Mouse (Mus musculus): Measurements from ENCODE around the gene Pycr2. TPM values are rescaled to one million over a fixed set of nuclear protein-coding genes. Genes with fewer than 3 reads are reported as not detected.

Gene Pycr2
- total and polyA plus RNA-seq, 3 experiments, result 22.7 to 122 (median 23.2) TPM

DNA sequence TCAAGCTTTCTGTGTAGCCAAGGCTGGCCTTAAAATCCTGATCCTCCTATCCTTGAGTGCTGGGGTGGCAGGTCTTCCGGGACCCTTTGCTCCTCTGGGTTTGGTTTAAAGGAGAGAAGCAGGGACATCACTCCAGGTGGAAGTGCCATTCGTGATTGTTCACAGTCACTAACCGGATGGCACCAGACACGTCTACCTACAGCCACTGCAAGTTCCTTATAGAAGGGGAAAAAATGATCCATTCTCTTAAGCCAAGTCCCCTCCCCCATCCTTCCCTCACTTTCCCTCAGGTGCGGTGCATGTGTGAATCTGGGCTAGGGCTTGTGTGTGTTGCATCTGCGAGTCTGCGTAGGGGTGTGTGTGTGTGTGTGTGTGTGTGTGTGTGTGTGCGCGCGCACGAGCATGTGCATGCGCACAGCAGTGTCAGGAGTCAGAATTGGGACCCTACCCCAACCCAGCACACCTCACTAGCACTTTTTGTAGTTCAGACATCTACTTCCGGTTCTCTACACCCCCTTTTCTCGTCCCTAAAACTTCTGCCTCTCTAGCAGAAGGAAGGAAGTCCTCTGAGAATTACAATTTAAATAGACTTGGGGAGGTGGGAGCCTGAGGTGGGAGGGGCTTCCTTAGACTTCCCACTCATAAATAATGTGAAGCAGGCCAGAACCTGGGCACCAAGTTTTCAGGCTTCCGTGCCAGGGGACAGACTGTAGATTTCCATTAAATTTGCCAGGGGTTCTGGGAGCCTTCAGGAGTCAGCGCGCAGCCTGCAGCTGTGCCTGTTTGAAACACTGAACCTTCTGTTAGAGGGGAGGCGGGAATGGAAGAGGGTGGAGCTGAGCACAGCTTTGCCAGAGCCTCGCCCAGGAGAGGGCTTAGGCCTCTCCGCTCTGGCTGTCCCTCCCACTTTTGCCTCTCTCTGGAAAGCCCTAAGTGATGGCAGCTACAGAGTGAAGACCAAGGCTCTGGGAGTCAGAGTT lies 41.2 kb downstream of the Pycr2 start:
- H3K4me1 ChIP-seq (ENCODE audit: insufficient read depth, low read depth, low read length), result peaks cover 50% of the 10 kb centered on the region
- H3K4me3 ChIP-seq (ENCODE audit: low read depth, low read length), result peak overlapping the region; percentile 31; the same call in 1 of the 2 replicates
- TF ChIP-seq GATA2 (IDR thresholded peaks at IDR 0.05; ENCODE audit: borderline replicate concordance, low read depth, low read length) (no peak), CTCF (IDR thresholded peaks at IDR 0.05; ENCODE audit: low read depth, low read length) (no peak), TAL1 (conservative IDR thresholded peaks at IDR 0.05; ENCODE audit: low read depth, low read length) (no peak)
- DNase-seq (ENCODE audit: low spot score) (peak; percentile 66), ATAC-seq (ENCODE audit: extremely low read depth, insufficient number of reproducible peaks, low FRiP score, poor library complexity, severe bottlenecking) (peak; percentile 65)
- H3K27me3 ChIP-seq (ENCODE audit: insufficient read depth, low read length), result peaks cover 24% of the 10 kb centered on the region
- peaks cover 31% of the 10 kb centered on the region for H3K36me3 ChIP-seq (replicated peaks)
- no peaks in the 10 kb centered on the region for H3K9me3 ChIP-seq (replicated peaks)

DNA sequence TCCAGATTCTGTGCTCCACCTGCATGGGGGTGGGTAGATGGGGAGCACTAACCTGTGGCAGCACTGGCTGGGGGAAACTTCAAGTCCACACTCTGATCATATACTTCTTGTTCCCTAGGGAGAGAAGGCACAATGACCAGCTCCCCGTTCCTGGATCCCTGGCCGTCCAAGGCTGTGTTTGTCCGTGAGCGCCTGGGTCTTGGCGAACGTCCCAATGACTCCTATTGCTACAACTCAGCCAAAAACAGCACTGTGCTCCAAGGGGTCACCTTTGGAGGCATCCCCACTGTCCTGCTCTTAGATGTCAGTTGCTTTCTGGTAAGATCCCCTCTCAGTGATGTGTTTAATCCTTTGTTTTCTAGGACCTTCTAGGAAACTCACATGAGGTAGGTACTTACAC lies 42.4 kb downstream of the Pycr2 start:
- TF ChIP-seq GATA2 (IDR thresholded peaks at IDR 0.05; ENCODE audit: borderline replicate concordance, low read depth, low read length) (no peak), CTCF (IDR thresholded peaks at IDR 0.05; ENCODE audit: low read depth, low read length) (no peak), GATA1 (IDR thresholded peaks at IDR 0.05; ENCODE audit: borderline replicate concordance, low read length) (no peak), POLR2AphosphoS5 (IDR thresholded peaks at IDR 0.05; ENCODE audit: insufficient replicate concordance, low read depth, low read length) (no peak)
- no peak overlapping the region for H3K4me3 ChIP-seq (ENCODE audit: low read depth, low read length)
- no peak for ATAC-seq (ENCODE audit: extremely low read depth, insufficient number of reproducible peaks, low FRiP score, poor library complexity, severe bottlenecking)
- no peaks in the 10 kb centered on the region for H3K9me3 ChIP-seq (replicated peaks)
- DNase-seq (ENCODE audit: low spot score), result no peak
- peaks cover 49% of the 10 kb centered on the region for H3K4me1 ChIP-seq (ENCODE audit: insufficient read depth, low read depth, low read length)
- H3K27me3 ChIP-seq (ENCODE audit: insufficient read depth, low read length), result peaks cover 15% of the 10 kb centered on the region
- H3K36me3 ChIP-seq (replicated peaks), result peaks cover 31% of the 10 kb centered on the region

DNA sequence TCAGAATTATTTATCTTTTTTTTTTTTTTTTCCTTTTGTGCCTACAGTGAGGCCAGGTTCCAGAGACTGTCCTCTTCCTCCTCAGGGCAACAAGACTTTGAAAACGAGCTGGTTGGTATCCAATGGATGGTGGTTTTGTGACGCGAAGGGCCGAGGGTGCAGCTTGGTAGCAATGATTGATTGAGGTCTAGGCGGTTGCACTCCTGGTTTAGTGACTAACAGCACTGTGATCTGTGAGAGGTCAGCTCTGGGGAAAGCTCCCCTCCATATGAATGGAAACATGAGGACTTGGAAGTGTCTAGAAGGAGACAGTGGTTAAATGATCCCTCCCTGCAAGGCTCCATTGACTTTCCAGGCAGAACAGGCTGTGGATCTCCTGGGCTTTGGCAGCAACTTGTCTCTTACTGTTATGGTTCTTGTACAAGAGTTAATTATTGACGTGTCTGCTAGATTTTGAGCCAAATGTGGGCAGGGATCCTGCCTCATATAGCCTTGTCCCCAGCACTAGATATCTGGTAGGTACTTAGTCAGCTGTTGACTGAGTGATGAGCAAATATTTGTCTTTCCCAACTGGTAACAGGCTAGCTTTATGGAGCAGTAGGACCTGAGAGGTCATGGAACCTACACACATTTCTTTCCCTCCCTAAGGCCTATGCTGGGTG lies 48.1 kb downstream of the Pycr2 start:
- no peaks in the 10 kb centered on the region for H3K9me3 ChIP-seq (replicated peaks)

DNA sequence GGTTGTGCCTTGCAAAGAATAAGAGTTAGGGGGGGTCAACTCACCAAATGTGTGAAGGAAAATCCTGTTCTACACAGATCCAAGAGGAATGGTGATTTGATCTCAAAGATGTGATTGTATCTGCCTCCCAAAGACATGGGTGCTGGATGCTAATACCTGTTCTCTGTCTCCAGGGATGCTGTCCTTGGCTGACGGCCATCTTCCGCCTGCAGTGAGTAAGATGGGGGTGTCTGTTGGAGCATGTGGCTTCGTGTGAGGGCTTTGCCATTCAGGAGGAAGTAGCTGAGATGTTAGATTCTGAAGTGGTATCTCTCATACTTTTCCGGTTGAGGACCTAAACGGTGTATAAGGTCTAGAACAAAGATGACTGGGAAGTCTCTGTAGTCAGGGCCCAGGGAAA lies 48.7 kb downstream of the Pycr2 start:
- H3K36me3 ChIP-seq (replicated peaks), result peaks cover 36% of the 10 kb centered on the region
- TF ChIP-seq GATA2 (IDR thresholded peaks at IDR 0.05; ENCODE audit: borderline replicate concordance, low read depth, low read length) (no peak), TAL1 (conservative IDR thresholded peaks at IDR 0.05; ENCODE audit: low read depth, low read length) (no peak), POLR2AphosphoS5 (IDR thresholded peaks at IDR 0.05; ENCODE audit: insufficient replicate concordance, low read depth, low read length) (no peak), GATA1 (IDR thresholded peaks at IDR 0.05; ENCODE audit: borderline replicate concordance, low read length) (no peak), CTCF (IDR thresholded peaks at IDR 0.05; ENCODE audit: low read depth, low read length) (no peak)

More for the DNA sequence above, 48.1 kb downstream of the Pycr2 start:
- Histone ChIP-seq H3K4me3 (ENCODE audit: low read depth, low read length) (no peak overlapping the region), H3K4me1 (ENCODE audit: insufficient read depth, low read depth, low read length) (no peaks in the 10 kb centered on the region; the same call in 1 of the 2 replicates), H3K27me3 (ENCODE audit: insufficient read depth, low read length) (no peaks in the 10 kb centered on the region), H3K36me3 (replicated peaks) (peaks cover 39% of the 10 kb centered on the region)
- no peak for ATAC-seq (ENCODE audit: extremely low read depth, insufficient number of reproducible peaks, low FRiP score, poor library complexity, severe bottlenecking)
- no peak for TF ChIP-seq GATA1 (IDR thresholded peaks at IDR 0.05; ENCODE audit: borderline replicate concordance, low read length)
- no peak for TF ChIP-seq GATA2 (IDR thresholded peaks at IDR 0.05; ENCODE audit: borderline replicate concordance, low read depth, low read length)
- TF ChIP-seq CTCF (IDR thresholded peaks at IDR 0.05; ENCODE audit: low read depth, low read length), result no peak
- no peak for TF ChIP-seq POLR2AphosphoS5 (IDR thresholded peaks at IDR 0.05; ENCODE audit: insufficient replicate concordance, low read depth, low read length)
- no peak for TF ChIP-seq TAL1 (conservative IDR thresholded peaks at IDR 0.05; ENCODE audit: low read depth, low read length)
- DNase-seq (ENCODE audit: low spot score), result no peak

DNA sequence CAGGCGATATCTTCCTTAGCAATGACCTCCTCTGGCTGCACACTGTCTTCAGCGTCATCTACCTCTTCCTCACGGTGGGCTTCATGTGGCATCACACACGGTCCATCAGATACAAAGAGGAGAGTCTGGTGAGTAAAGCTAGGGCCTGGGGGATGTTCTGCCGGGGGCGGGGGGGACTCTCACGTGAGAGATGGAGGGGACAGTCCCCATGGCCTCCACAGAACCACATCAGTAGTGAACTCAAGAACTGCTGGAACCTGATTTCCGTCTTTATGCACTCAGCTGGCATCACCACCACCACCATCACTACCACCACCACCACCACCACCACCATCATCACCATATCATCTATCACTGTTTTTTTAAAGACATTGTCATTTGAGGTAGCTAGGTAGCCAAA lies 52.3 kb downstream of the Pycr2 start:
- Histone ChIP-seq H3K36me3 (replicated peaks) (peaks cover 29% of the 10 kb centered on the region), H3K4me1 (ENCODE audit: insufficient read depth, low read depth, low read length) (no peaks in the 10 kb centered on the region; the same call in 1 of the 2 replicates), H3K4me3 (ENCODE audit: low read depth, low read length) (no peak overlapping the region), H3K9me3 (replicated peaks) (no peaks in the 10 kb centered on the region), H3K27me3 (ENCODE audit: insufficient read depth, low read length) (no peaks in the 10 kb centered on the region; the same call in 1 of the 2 replicates)
- no peak for ATAC-seq (ENCODE audit: extremely low read depth, insufficient number of reproducible peaks, low FRiP score, poor library complexity, severe bottlenecking)
- TF ChIP-seq GATA1 (IDR thresholded peaks at IDR 0.05; ENCODE audit: borderline replicate concordance, low read length) (no peak), TAL1 (conservative IDR thresholded peaks at IDR 0.05; ENCODE audit: low read depth, low read length) (no peak), GATA2 (IDR thresholded peaks at IDR 0.05; ENCODE audit: borderline replicate concordance, low read depth, low read length) (no peak), POLR2AphosphoS5 (IDR thresholded peaks at IDR 0.05; ENCODE audit: insufficient replicate concordance, low read depth, low read length) (no peak), CTCF (IDR thresholded peaks at IDR 0.05; ENCODE audit: low read depth, low read length) (no peak)
- no peak for DNase-seq (ENCODE audit: low spot score)

More for the DNA sequence above, 48.7 kb downstream of the Pycr2 start:
- no peak for DNase-seq (ENCODE audit: low spot score)
- Histone ChIP-seq H3K4me1 (ENCODE audit: insufficient read depth, low read depth, low read length) (no peaks in the 10 kb centered on the region; the same call in 1 of the 2 replicates), H3K27me3 (ENCODE audit: insufficient read depth, low read length) (no peaks in the 10 kb centered on the region), H3K4me3 (ENCODE audit: low read depth, low read length) (no peak overlapping the region), H3K9me3 (replicated peaks) (no peaks in the 10 kb centered on the region)
- no peak for ATAC-seq (ENCODE audit: extremely low read depth, insufficient number of reproducible peaks, low FRiP score, poor library complexity, severe bottlenecking)

DNA sequence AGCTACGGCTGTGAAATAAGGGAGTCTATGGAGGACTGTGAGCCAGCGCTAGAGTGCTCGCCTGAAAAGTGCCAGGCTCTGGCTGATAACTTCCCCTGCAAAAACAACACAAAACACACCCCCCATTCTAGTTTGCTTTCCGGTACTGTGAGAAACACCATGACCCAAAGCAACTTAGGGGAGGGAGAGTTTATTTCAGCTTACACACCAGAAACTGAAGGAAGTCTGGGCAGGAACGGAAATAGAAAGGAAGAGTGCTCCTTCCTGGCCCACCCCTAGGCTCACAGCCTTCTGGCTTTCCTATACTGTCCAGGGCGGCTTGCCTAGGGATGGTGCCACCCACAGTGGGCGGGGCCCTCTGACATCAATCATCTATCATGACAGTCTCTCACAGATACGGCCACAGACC lies 52.9 kb downstream of the Pycr2 start:
- ATAC-seq (ENCODE audit: extremely low read depth, insufficient number of reproducible peaks, low FRiP score, poor library complexity, severe bottlenecking) (no peak), DNase-seq (ENCODE audit: low spot score) (no peak)
- no peaks in the 10 kb centered on the region; the same call in 1 of the 2 replicates for H3K4me1 ChIP-seq (ENCODE audit: insufficient read depth, low read depth, low read length)
- H3K27me3 ChIP-seq (ENCODE audit: insufficient read depth, low read length), result no peaks in the 10 kb centered on the region; the same call in 1 of the 2 replicates
- peaks cover 33% of the 10 kb centered on the region for H3K36me3 ChIP-seq (replicated peaks)
- H3K9me3 ChIP-seq (replicated peaks), result no peaks in the 10 kb centered on the region
- no peak overlapping the region for H3K4me3 ChIP-seq (ENCODE audit: low read depth, low read length)
- TF ChIP-seq GATA1 (IDR thresholded peaks at IDR 0.05; ENCODE audit: borderline replicate concordance, low read length), result no peak
- TF ChIP-seq TAL1 (conservative IDR thresholded peaks at IDR 0.05; ENCODE audit: low read depth, low read length), result no peak
- TF ChIP-seq POLR2AphosphoS5 (IDR thresholded peaks at IDR 0.05; ENCODE audit: insufficient replicate concordance, low read depth, low read length), result no peak
- no peak for TF ChIP-seq GATA2 (IDR thresholded peaks at IDR 0.05; ENCODE audit: borderline replicate concordance, low read depth, low read length)
- no peak for TF ChIP-seq CTCF (IDR thresholded peaks at IDR 0.05; ENCODE audit: low read depth, low read length)

Other genes with a start within 250 kb of the Pycr2 start
- not detected in 2 replicates for gene Mixl1, start 207.3 kb upstream of the Pycr2 start, total RNA-seq (2014; fragmentation: Nextera tagmentation)
- gene Mixl1, start 207.3 kb upstream of the Pycr2 start, total RNA-seq (2017), result 0.11 and 0.12 TPM in 2 replicates
- not detected in 2 replicates for gene Mixl1, start 207.3 kb upstream of the Pycr2 start, polyA plus RNA-seq (2012)
- 34.9 and 39.0 TPM in 2 replicates for gene Acbd3, start 178.2 kb upstream of the Pycr2 start, total RNA-seq (2014; fragmentation: Nextera tagmentation)
- gene Acbd3, start 178.2 kb upstream of the Pycr2 start, total RNA-seq (2017), result 47.7 and 57.1 TPM in 2 replicates
- gene Acbd3, start 178.2 kb upstream of the Pycr2 start, polyA plus RNA-seq (2012), result 8.2 and 9.0 TPM in 2 replicates
- 1,182 and 1,327 TPM in 2 replicates for gene H3f3a, start 90.3 kb upstream of the Pycr2 start, total RNA-seq (2014; fragmentation: Nextera tagmentation)
- gene H3f3a, start 90.3 kb upstream of the Pycr2 start, total RNA-seq (2017), result 2,511 and 3,138 TPM in 2 replicates
- 1,136 and 1,527 TPM in 2 replicates for gene H3f3a, start 90.3 kb upstream of the Pycr2 start, polyA plus RNA-seq (2012)
- 41.0 and 43.2 TPM in 2 replicates for gene Sde2, start 53.2 kb upstream of the Pycr2 start, total RNA-seq (2014; fragmentation: Nextera tagmentation)
- gene Sde2, start 53.2 kb upstream of the Pycr2 start, total RNA-seq (2017), result 52.6 and 72.2 TPM in 2 replicates
- 37.2 and 51.6 TPM in 2 replicates for gene Sde2, start 53.2 kb upstream of the Pycr2 start, polyA plus RNA-seq (2012)
- gene Lefty2, start 11.2 kb upstream of the Pycr2 start, total RNA-seq (2014; fragmentation: Nextera tagmentation), result not detected in 2 replicates
- gene Lefty2, start 11.2 kb upstream of the Pycr2 start, total RNA-seq (2017), result 0.06 and 0.11 TPM in 2 replicates
- gene Lefty2, start 11.2 kb upstream of the Pycr2 start, polyA plus RNA-seq (2012), result not detected in 2 replicates
- gene Lefty1, start 30.7 kb downstream of the Pycr2 start, total RNA-seq (2014; fragmentation: Nextera tagmentation), result not detected in 2 replicates
- not detected in 2 replicates for gene Lefty1, start 30.7 kb downstream of the Pycr2 start, total RNA-seq (2017)
- gene Lefty1, start 30.7 kb downstream of the Pycr2 start, polyA plus RNA-seq (2012), result 0.08 TPM in 1 of 2 replicates, not detected in the other
- 3.2 and 4.3 TPM in 2 replicates for gene Tmem63a, start 38.1 kb downstream of the Pycr2 start, total RNA-seq (2014; fragmentation: Nextera tagmentation)
- 2.8 and 3.1 TPM in 2 replicates for gene Tmem63a, start 38.1 kb downstream of the Pycr2 start, total RNA-seq (2017)
- 2.8 and 3.4 TPM in 2 replicates for gene Tmem63a, start 38.1 kb downstream of the Pycr2 start, polyA plus RNA-seq (2012)
- gene Ephx1, start 116.6 kb downstream of the Pycr2 start, total RNA-seq (2014; fragmentation: Nextera tagmentation), result not detected in 2 replicates
- gene Ephx1, start 116.6 kb downstream of the Pycr2 start, total RNA-seq (2017), result not detected in 2 replicates
- not detected in 2 replicates for gene Ephx1, start 116.6 kb downstream of the Pycr2 start, polyA plus RNA-seq (2012)
- not detected in 2 replicates for gene 9130409I23Rik, start 146.9 kb downstream of the Pycr2 start, total RNA-seq (2014; fragmentation: Nextera tagmentation)
- 0.05 TPM in 1 of 2 replicates, not detected in the other for gene 9130409I23Rik, start 146.9 kb downstream of the Pycr2 start, total RNA-seq (2017)
- gene 9130409I23Rik, start 146.9 kb downstream of the Pycr2 start, polyA plus RNA-seq (2012), result not detected in 2 replicates
- 104 and 111 TPM in 2 replicates for gene Nvl, start 239.9 kb downstream of the Pycr2 start, total RNA-seq (2014; fragmentation: Nextera tagmentation)
- 41.0 and 48.0 TPM in 2 replicates for gene Nvl, start 239.9 kb downstream of the Pycr2 start, total RNA-seq (2017)
- gene Nvl, start 239.9 kb downstream of the Pycr2 start, polyA plus RNA-seq (2012), result 3.1 and 3.3 TPM in 2 replicates
- gene Cnih4, start 240.4 kb downstream of the Pycr2 start, total RNA-seq (2014; fragmentation: Nextera tagmentation), result 51.6 and 56.2 TPM in 2 replicates
- 41.8 and 55.8 TPM in 2 replicates for gene Cnih4, start 240.4 kb downstream of the Pycr2 start, total RNA-seq (2017)
- 5.4 and 5.9 TPM in 2 replicates for gene Cnih4, start 240.4 kb downstream of the Pycr2 start, polyA plus RNA-seq (2012)

All from G1E (cell line).